Mouse (Mus musculus): ENCODE measurements around the gene Olfr774.
"Not testable (repeated sequence)": the region's sequence is repeated elsewhere in the genome, so short reads cannot be mapped to it uniquely, and the experiment has no call there.

Gene Olfr774

DNA sequence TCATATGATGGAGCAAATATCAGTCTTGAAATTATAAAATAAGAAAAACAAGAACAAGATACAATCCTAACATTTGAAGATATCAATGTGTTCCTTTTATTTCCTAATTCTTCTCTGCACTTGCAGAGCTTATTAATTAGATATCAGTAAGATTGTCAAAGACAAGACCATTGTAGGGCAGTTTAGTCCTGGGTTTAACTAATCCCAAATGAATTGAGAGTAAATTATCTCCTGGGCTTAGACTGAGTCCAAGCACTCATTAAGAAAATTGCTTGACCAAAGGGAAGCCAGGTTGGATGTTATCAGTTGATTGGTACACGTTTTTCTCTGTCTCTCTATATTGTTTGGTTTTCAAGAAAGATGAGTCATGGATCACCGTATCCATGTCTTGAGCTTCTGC, at the start of gene Olfr774:
Gene Olfr774 (plus strand): TSS at position 301 of the 400 bp plus-strand sequence.
- DNase-seq (ENCODE audit: low read depth, low spot score) = no peak

GRCm38 (mm10) chr10:129187319-129187718, 48.7 kb upstream of the Olfr774 start, which contains the start of gene Olfr773:
TSS of gene Olfr773 (minus strand) at chr10:129187419.
- DNase-seq (ENCODE audit: low read depth, low spot score) = not testable (repeated sequence)

DNA sequence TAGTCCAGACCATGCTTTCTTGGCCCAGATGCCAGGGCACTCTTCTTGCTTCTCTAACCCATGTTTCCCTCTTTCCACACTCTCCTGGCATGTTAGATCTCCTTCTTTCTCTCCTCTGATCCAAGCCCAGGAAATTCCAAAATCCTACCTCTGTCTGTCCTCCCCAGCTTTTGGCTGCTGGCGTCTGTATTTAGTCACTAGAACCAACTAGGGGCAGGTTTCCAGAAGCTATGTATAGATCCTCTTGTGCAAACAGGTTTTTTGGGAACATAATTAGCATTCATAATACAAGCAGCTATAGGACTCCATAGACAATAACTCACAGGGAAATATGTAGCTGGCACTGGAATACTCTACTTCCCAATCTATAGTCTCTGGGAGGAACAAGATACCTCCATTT, 5.3 kb upstream of the Olfr774 start:
- DNase-seq (ENCODE audit: low read depth, low spot score) = no peak

DNA sequence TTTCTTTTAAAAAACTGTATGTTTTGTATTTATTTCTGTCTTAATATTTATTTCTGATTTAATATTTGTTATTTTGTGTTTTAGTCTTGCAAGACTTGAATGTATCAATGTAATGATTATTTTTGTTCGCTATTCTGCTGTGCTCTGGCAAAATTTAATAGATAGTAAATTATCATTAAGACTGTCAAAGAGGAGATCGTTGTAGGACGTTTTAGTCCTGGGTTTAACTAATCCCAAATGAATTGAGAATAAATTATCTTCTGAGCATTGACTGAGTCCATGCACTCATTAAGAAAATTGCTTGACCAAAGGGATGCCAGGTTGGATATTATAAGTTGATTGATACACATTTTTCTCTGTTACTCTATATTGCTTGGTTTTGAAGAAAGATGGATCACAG, 12.1 kb downstream of the Olfr774 start, which contains the start of gene Olfr775:
Gene Olfr775 (plus strand): TSS at position 301 of the 400 bp plus-strand sequence.
- DNase-seq (ENCODE audit: low read depth, low spot score) = no peak

- no peak for DNase-seq (ENCODE audit: low read depth, low spot score)
These were observed 22.8 kb downstream of the Olfr774 start, which contains the start of gene Olfr776 for GRCm38 (mm10) chr10:129258827-129259226. TSS of gene Olfr776 (plus strand) at chr10:129259127.

GRCm38 (mm10) chr10:129271081-129271535, 35.1 kb downstream of the Olfr774 start, which contains the start of gene Olfr777:
TSS of gene Olfr777 (minus strand) at chr10:129271485.
- no peak for DNase-seq (ENCODE audit: low read depth, low spot score)
